Mouse (Mus musculus) neural tube, embryonic 14.5 days (tissue): ENCODE measurements around the gene Babam2. TPM values are rescaled to one million over a fixed set of nuclear protein-coding genes. Genes with fewer than 3 reads are reported as not detected.
A peak's percentile ranks its signal among the peaks of the same experiment; 100 is the strongest.

ENCODE experiments used
- ATAC-seq: fragments of 200-750 bp; cut with Nextera tagmentation; 2 replicates; pipeline ENCODE4 v1.8.0; 2017; ENCODE audit warnings: low read depth, mild to moderate bottlenecking, moderate TSS enrichment, moderate library complexity
- H3K27ac ChIP-seq: fragments of 300-500 bp; sonication (generic); 2 replicates; pipeline ENCODE4 v1.5.1; 2014; ENCODE audit warnings: low read depth, mild to moderate bottlenecking, control low read depth, low read length, moderate library complexity, mixed read lengths
- H3K27me3 ChIP-seq: fragments of 300-500 bp; sonication (generic); 2 replicates; pipeline ENCODE4 v1.6.1; 2014; ENCODE audit warnings: low read length; ENCODE audit not compliant: control insufficient read depth, insufficient read depth
- H3K36me3 ChIP-seq: fragments of 300-500 bp; sonication (generic); 2 replicates; pipeline ENCODE4 v1.6.1; 2014; ENCODE audit warnings: low read length, mixed read lengths; ENCODE audit not compliant: control insufficient read depth, insufficient read depth
- H3K4me1 ChIP-seq: fragments of 300-500 bp; sonication (generic); 2 replicates; pipeline ENCODE4 v1.6.1; 2014; ENCODE audit warnings: low read length; ENCODE audit not compliant: control insufficient read depth, insufficient read depth
- H3K4me2 ChIP-seq: fragments of 300-500 bp; sonication (generic); 2 replicates; pipeline ENCODE4 v1.6.1; 2014; ENCODE audit warnings: mild to moderate bottlenecking, low read depth, low read length, control low read depth
- H3K4me3 ChIP-seq: fragments of 300-500 bp; sonication (generic); 2 replicates; pipeline ENCODE4 v1.5.1; 2014; ENCODE audit warnings: low read depth, low read length, control low read depth, mixed read lengths
- H3K9ac ChIP-seq: fragments of 300-500 bp; sonication (generic); replicated peaks from 2 replicates; pipeline ENCODE4 v1.6.1; 2014; ENCODE audit warnings: low read depth, mild to moderate bottlenecking, control low read depth, low read length, mixed read lengths
- H3K9me3 ChIP-seq: fragments of 300-500 bp; sonication (generic); 2 replicates; pipeline ENCODE4 v1.6.1; 2016; ENCODE audit warnings: low read length; ENCODE audit not compliant: control insufficient read depth
- WGBS: fragments of 180-500 bp; shearing (Covaris S2); extraction: QIAGEN DNeasy Blood & Tissue Kit; methylation state at CpG from one replicate; pipeline ENCODE4 v1.1.7; 2014; 5-methylcytosine and 5-hydroxymethylcytosine counted together
- polyA plus RNA-seq: library from polyadenylated mRNA; unstranded; fragments of >200 nt; fragmentation: Nextera tagmentation; extraction: Ambion mirVana; gene quantifications from 2 replicates; pipeline ENCODE4 v1.2.1, GENCODE M21; 2014

Babam2 gene
- polyA plus RNA-seq, 1 experiment from 2014 or later: 43.5 TPM

DNA sequence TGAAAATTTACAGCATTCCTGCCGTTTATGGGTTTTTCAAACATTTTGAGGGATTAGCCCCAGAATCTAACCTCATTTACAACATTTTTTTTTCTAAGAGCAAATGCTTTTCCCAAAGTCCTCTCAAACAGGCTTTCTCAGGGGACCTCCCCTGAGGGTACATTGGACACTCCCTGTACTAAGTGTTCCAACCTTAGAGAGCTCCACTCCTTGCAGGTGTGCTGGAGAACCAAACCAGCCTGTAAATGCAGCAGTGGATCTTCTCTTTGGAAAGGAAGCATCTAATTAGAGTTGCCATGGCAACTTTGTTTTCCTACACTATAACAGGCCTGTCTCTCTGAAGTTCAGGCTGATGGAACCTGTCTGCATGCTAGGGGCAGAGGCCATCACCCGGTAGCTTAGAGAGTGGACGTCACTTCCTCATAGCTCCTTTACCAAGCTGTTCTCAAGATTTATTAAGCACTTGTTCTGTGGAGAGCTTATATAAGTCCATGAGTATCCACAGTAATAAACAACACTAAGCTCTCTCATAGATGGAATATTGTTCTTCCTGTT lies 277.2 kb downstream of the Babam2 start:
- Histone ChIP-seq H3K4me3 (no peak overlapping the region), H3K36me3 (no peaks in the 10 kb centered on the region), H3K9ac (no peak overlapping the region), H3K4me1 (no peaks in the 10 kb centered on the region), H3K27ac (no peak overlapping the region), H3K4me2 (no peak overlapping the region), H3K9me3 (no peaks in the 10 kb centered on the region), H3K27me3 (no peaks in the 10 kb centered on the region)
- ATAC-seq: peak; percentile 24; the same call in 1 of the 2 replicates
- WGBS: 57% methylated on average over 3 of the region's 3 CpGs

DNA sequence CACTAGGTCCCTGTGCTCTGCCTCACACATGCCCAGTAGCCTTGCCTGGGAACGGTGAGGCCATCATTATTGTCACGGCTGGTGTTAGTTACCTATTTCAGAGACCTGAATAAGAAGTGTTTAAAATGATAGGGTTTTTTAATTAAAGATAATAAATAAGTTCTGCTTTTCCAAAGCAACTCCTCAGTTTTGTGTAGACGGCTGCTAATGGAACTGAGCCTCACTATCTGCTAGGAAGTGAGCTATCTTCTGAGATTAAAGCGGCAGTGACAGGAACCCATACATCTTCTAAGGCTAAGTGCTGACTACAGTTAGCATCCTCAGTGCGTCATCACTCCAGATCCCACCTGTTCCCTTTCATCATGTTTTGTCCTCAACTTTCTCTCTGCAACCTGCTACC lies 284.6 kb downstream of the Babam2 start:
- no peak for ATAC-seq
- Histone ChIP-seq H3K4me1 (no peaks in the 10 kb centered on the region), H3K27ac (no peak overlapping the region), H3K4me2 (no peak overlapping the region), H3K9ac (no peak overlapping the region), H3K4me3 (no peak overlapping the region), H3K9me3 (no peaks in the 10 kb centered on the region), H3K27me3 (no peaks in the 10 kb centered on the region), H3K36me3 (no peaks in the 10 kb centered on the region)
- 88% methylated on average over 5 of the region's 5 CpGs for WGBS

- no peak overlapping the region for H3K4me2 ChIP-seq
- no peak overlapping the region for H3K27ac ChIP-seq
- ATAC-seq: no peak
- H3K36me3 ChIP-seq: no peaks in the 10 kb centered on the region
- H3K9ac ChIP-seq: no peak overlapping the region
- no peak overlapping the region for H3K4me3 ChIP-seq
- no peaks in the 10 kb centered on the region for H3K9me3 ChIP-seq
- 68% methylated on average over 7 of the region's 7 CpGs for WGBS
- no peaks in the 10 kb centered on the region for H3K27me3 ChIP-seq
- H3K4me1 ChIP-seq: no peaks in the 10 kb centered on the region
Measured at GRCm38 (mm10) chr5:31983161-31983560, 285.7 kb downstream of the Babam2 start.

- Histone ChIP-seq H3K4me3 (no peak overlapping the region), H3K4me1 (no peaks in the 10 kb centered on the region), H3K27ac (no peak overlapping the region), H3K36me3 (no peaks in the 10 kb centered on the region), H3K9ac (no peak overlapping the region), H3K27me3 (no peaks in the 10 kb centered on the region), H3K9me3 (no peaks in the 10 kb centered on the region), H3K4me2 (no peak overlapping the region)
- 82% methylated on average over 2 of the region's 2 CpGs for WGBS
- no peak for ATAC-seq
Measured at GRCm38 (mm10) chr5:31983817-31984368, 286.4 kb downstream of the Babam2 start.

- no peak overlapping the region for H3K9ac ChIP-seq
- H3K27ac ChIP-seq: no peak overlapping the region
- H3K27me3 ChIP-seq: no peaks in the 10 kb centered on the region
- ATAC-seq: no peak
- no peaks in the 10 kb centered on the region for H3K4me1 ChIP-seq
- H3K9me3 ChIP-seq: no peaks in the 10 kb centered on the region
- H3K4me2 ChIP-seq: no peak overlapping the region
- H3K4me3 ChIP-seq: no peak overlapping the region
- no peaks in the 10 kb centered on the region for H3K36me3 ChIP-seq
- 84% methylated on average over 13 of the region's 13 CpGs for WGBS
Measured at GRCm38 (mm10) chr5:31984369-31984961, 287.0 kb downstream of the Babam2 start.

DNA sequence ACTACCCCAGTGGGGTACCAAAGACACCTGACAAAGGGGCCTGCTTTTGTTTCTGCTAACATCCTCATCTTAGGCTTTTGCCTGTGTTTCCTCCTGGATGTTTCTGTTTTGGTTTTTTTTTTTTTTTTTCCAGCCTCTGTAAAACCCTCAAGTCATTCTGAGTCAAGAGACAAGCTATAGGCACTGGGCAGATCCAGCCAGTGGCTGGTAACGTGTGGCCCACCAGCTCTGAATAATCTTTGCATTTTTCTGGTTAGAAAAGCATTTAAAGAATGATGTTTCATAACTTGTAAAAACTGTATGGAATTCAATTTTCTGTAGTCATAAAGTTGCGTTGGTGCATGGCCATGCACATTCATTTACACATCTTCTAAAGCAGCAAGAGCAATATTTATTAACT lies 287.5 kb downstream of the Babam2 start:
- WGBS: 83% methylated on average over 2 of the region's 2 CpGs
- no peak overlapping the region for H3K9ac ChIP-seq
- H3K27me3 ChIP-seq: no peaks in the 10 kb centered on the region
- H3K4me2 ChIP-seq: no peak overlapping the region
- ATAC-seq: no peak
- H3K4me1 ChIP-seq: no peaks in the 10 kb centered on the region
- no peaks in the 10 kb centered on the region for H3K36me3 ChIP-seq
- H3K4me3 ChIP-seq: no peak overlapping the region
- H3K9me3 ChIP-seq: no peaks in the 10 kb centered on the region
- H3K27ac ChIP-seq: no peak overlapping the region

- Histone ChIP-seq H3K27ac (no peak overlapping the region), H3K4me3 (no peak overlapping the region), H3K9ac (no peak overlapping the region), H3K4me1 (no peaks in the 10 kb centered on the region), H3K9me3 (no peaks in the 10 kb centered on the region), H3K36me3 (no peaks in the 10 kb centered on the region), H3K27me3 (no peaks in the 10 kb centered on the region), H3K4me2 (no peak overlapping the region)
- WGBS: 90% methylated on average over 11 of the region's 11 CpGs
- ATAC-seq: no peak
Measured at GRCm38 (mm10) chr5:31987541-31988307, 290.2 kb downstream of the Babam2 start.

- 77% methylated on average over 4 of the region's 4 CpGs for WGBS
- H3K27me3 ChIP-seq: no peaks in the 10 kb centered on the region
- no peak for ATAC-seq
- H3K36me3 ChIP-seq: no peaks in the 10 kb centered on the region
- H3K27ac ChIP-seq: no peak overlapping the region
- H3K4me3 ChIP-seq: no peak overlapping the region
- H3K4me1 ChIP-seq: no peaks in the 10 kb centered on the region
- H3K9me3 ChIP-seq: no peaks in the 10 kb centered on the region
- H3K9ac ChIP-seq: no peak overlapping the region
- H3K4me2 ChIP-seq: no peak overlapping the region
Measured at GRCm38 (mm10) chr5:31997189-31997954, 299.9 kb downstream of the Babam2 start.
